Mouse (Mus musculus) heart, embryonic 11.5 days (tissue): ENCODE data around the gene Meis1. TPM values are rescaled to one million over a fixed set of nuclear protein-coding genes. Genes with fewer than 3 reads are reported as not detected.

Experiments used
- ATAC-seq: fragments of 200-750 bp; cut with Nextera tagmentation; replicated peaks from 2 replicates; pipeline ENCODE4 v1.8.0; 2017; ENCODE audit warnings: moderate library complexity; ENCODE audit not compliant: insufficient number of reproducible peaks, low FRiP score, low TSS enrichment
- H3K27ac ChIP-seq: fragments of 300-500 bp; sonication (generic); 2 replicates; pipeline ENCODE4 v1.5.1; 2014; ENCODE audit warnings: mild to moderate bottlenecking, low read depth, low read length
- H3K27me3 ChIP-seq: fragments of 300-500 bp; sonication (generic); 2 replicates; pipeline ENCODE4 v1.6.1; 2014; ENCODE audit warnings: mild to moderate bottlenecking, low read length, mixed read lengths; ENCODE audit not compliant: control insufficient read depth, insufficient read depth
- H3K36me3 ChIP-seq: fragments of 300-500 bp; sonication (generic); 2 replicates; pipeline ENCODE4 v1.6.1; 2014; ENCODE audit warnings: mild to moderate bottlenecking, low read length, moderate library complexity, mixed read lengths; ENCODE audit not compliant: control insufficient read depth, insufficient read depth
- H3K4me1 ChIP-seq: fragments of 300-500 bp; sonication (generic); 2 replicates; pipeline ENCODE4 v1.6.1; 2014; ENCODE audit warnings: low read length; ENCODE audit not compliant: control insufficient read depth, insufficient read depth
- H3K4me2 ChIP-seq: fragments of 300-500 bp; sonication (generic); 2 replicates; pipeline ENCODE4 v1.6.1; 2014; ENCODE audit warnings: mild to moderate bottlenecking, moderate library complexity
- H3K4me3 ChIP-seq: fragments of 300-500 bp; sonication (generic); 2 replicates; pipeline ENCODE4 v1.5.1; 2014; ENCODE audit warnings: low read depth, low read length
- H3K9ac ChIP-seq: fragments of 300-500 bp; sonication (generic); 2 replicates; pipeline ENCODE4 v1.6.1; 2014; ENCODE audit warnings: mild to moderate bottlenecking, low read depth, low read length, moderate library complexity
- H3K9me3 ChIP-seq: fragments of 300-500 bp; sonication (generic); replicated peaks from 2 replicates; pipeline ENCODE4 v1.6.1; 2016; ENCODE audit warnings: low read length; ENCODE audit not compliant: control insufficient read depth
- WGBS: fragments of 180-500 bp; shearing (Covaris S2); extraction: QIAGEN DNeasy Blood & Tissue Kit; methylation state at CpG from one replicate; pipeline ENCODE4 v1.1.7; 2014; ENCODE audit not compliant: insufficient replicate concordance; 5-methylcytosine and 5-hydroxymethylcytosine counted together
- polyA plus RNA-seq: library from polyadenylated mRNA; unstranded; fragments of >200 nt; fragmentation: Nextera tagmentation; extraction: Ambion mirVana; gene quantifications from 2 replicates; pipeline ENCODE4 v1.2.1, GENCODE M21; 2014

Meis1 gene
- polyA plus RNA-seq, 1 experiment from 2014 or later, result 72.8 TPM

- Histone ChIP-seq H3K4me3 (no peak overlapping the region), H3K4me1 (peaks cover 28% of the 10 kb centered on the region), H3K9me3 (no peaks in the 10 kb centered on the region), H3K4me2 (no peak overlapping the region), H3K27ac (0 out of 2 replicates have a peak overlapping the region, but pooled peaks have one; percentile 35), H3K36me3 (no peaks in the 10 kb centered on the region), H3K27me3 (no peaks in the 10 kb centered on the region), H3K9ac (no peak overlapping the region)
- ATAC-seq, result no peak
- WGBS, result 60% methylated on average over 4 of the region's 4 CpGs
These were observed 77.9 kb downstream of the Meis1 start for GRCm38 (mm10) chr11:18940916-18941315.

DNA sequence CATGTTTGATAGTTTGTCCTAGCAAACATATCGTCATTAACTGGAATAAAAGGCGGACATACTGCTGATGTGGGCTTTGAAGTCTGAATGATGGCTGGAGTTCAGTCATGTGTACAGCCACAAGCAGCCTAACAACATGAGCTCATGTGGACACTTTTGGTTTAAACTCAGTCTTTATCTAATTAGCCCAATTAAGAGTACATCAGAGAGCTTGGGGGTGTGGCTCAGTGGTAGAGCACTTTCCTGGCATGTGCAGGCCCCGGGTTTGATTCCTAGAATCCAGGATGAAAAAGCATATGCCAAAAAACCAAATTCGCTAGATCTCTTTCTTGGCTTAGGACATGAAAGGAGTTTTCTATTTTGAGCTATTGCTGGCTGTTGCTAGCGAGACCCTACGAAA lies 83.9 kb downstream of the Meis1 start:
- Histone ChIP-seq H3K4me2 (no peak overlapping the region), H3K4me1 (peaks cover 26% of the 10 kb centered on the region), H3K9me3 (no peaks in the 10 kb centered on the region), H3K9ac (no peak overlapping the region), H3K27me3 (no peaks in the 10 kb centered on the region), H3K4me3 (no peak overlapping the region), H3K36me3 (peaks cover 2% of the 10 kb centered on the region; the same call in 1 of the 2 replicates), H3K27ac (no peak overlapping the region)
- no peak for ATAC-seq
- 79% methylated on average over 6 of the region's 6 CpGs for WGBS

GRCm38 (mm10) chr11:18931001-18931874 lies 87.5 kb downstream of the Meis1 start:
- Histone ChIP-seq H3K4me2 (no peak overlapping the region), H3K4me1 (peaks cover 33% of the 10 kb centered on the region), H3K4me3 (no peak overlapping the region), H3K9me3 (no peaks in the 10 kb centered on the region), H3K27ac (peak overlapping the region; percentile 10; the same call in 1 of the 2 replicates), H3K9ac (no peak overlapping the region), H3K27me3 (no peaks in the 10 kb centered on the region), H3K36me3 (peaks cover 2% of the 10 kb centered on the region; the same call in 1 of the 2 replicates)
- ATAC-seq, result no peak
- WGBS, result 52% methylated on average over 15 of the region's 15 CpGs

GRCm38 (mm10) chr11:18929779-18930728 lies 88.7 kb downstream of the Meis1 start:
- Histone ChIP-seq H3K27ac (no peak overlapping the region), H3K27me3 (no peaks in the 10 kb centered on the region), H3K9ac (no peak overlapping the region), H3K36me3 (peaks cover 2% of the 10 kb centered on the region; the same call in 1 of the 2 replicates), H3K4me2 (no peak overlapping the region), H3K4me3 (no peak overlapping the region), H3K4me1 (peaks cover 44% of the 10 kb centered on the region), H3K9me3 (no peaks in the 10 kb centered on the region)
- no peak for ATAC-seq
- WGBS, result 83% methylated on average over 17 of the region's 17 CpGs

DNA sequence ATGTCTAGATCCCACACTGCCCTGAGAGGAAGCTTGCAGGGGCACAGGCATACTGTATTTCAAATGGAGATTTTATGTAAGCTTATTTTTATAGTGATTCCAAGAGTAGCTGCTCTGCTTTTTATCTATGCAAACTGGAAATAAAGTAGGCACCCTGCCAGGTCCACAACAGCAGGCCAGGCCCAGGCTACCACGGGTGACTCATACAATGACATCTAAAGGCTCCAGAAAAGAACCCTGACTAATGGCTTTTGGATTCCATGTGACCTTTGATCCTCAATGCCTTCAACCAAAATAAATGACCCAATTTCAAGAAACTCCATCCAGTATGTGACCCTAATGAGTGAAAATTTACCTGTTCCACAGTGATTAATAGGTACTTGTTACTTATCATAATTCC lies 91.4 kb downstream of the Meis1 start:
- Histone ChIP-seq H3K27me3 (no peaks in the 10 kb centered on the region), H3K9me3 (no peaks in the 10 kb centered on the region), H3K36me3 (no peaks in the 10 kb centered on the region), H3K4me1 (peaks cover 47% of the 10 kb centered on the region), H3K9ac (no peak overlapping the region), H3K4me2 (no peak overlapping the region), H3K27ac (0 out of 2 replicates have a peak overlapping the region, but pooled peaks have one; percentile 35), H3K4me3 (no peak overlapping the region)
- no peak for ATAC-seq
- 7% methylated on average over 1 of the region's 1 CpGs for WGBS

- Histone ChIP-seq H3K27me3 (no peaks in the 10 kb centered on the region), H3K4me1 (peaks cover 46% of the 10 kb centered on the region), H3K4me2 (no peak overlapping the region), H3K9me3 (no peaks in the 10 kb centered on the region), H3K36me3 (no peaks in the 10 kb centered on the region), H3K27ac (0 out of 2 replicates have a peak overlapping the region, but pooled peaks have one; percentile 35), H3K9ac (no peak overlapping the region), H3K4me3 (no peak overlapping the region)
- 41% methylated on average over 2 of the region's 2 CpGs for WGBS
- ATAC-seq, result no peak
These were observed 92.0 kb downstream of the Meis1 start for GRCm38 (mm10) chr11:18926798-18927197.

GRCm38 (mm10) chr11:18924583-18925334 lies 94.0 kb downstream of the Meis1 start:
- WGBS, result 73% methylated on average over 2 of the region's 2 CpGs
- Histone ChIP-seq H3K9ac (no peak overlapping the region), H3K9me3 (no peaks in the 10 kb centered on the region), H3K27me3 (no peaks in the 10 kb centered on the region), H3K4me1 (peaks cover 30% of the 10 kb centered on the region), H3K4me3 (no peak overlapping the region), H3K36me3 (peaks cover 11% of the 10 kb centered on the region), H3K27ac (no peak overlapping the region), H3K4me2 (no peak overlapping the region)
- 0 out of 2 replicates have a peak, but pooled peaks have one; percentile 39 for ATAC-seq

- H3K4me1 ChIP-seq, result peaks cover 33% of the 10 kb centered on the region
- H3K36me3 ChIP-seq, result peaks cover 13% of the 10 kb centered on the region
- no peak overlapping the region for H3K4me3 ChIP-seq
- no peaks in the 10 kb centered on the region for H3K9me3 ChIP-seq
- no peaks in the 10 kb centered on the region for H3K27me3 ChIP-seq
- no peak for ATAC-seq
- WGBS, result 79% methylated on average over 5 of the region's 5 CpGs
- no peak overlapping the region for H3K9ac ChIP-seq
- H3K27ac ChIP-seq, result no peak overlapping the region
- H3K4me2 ChIP-seq, result no peak overlapping the region
These were observed 95.5 kb downstream of the Meis1 start for GRCm38 (mm10) chr11:18923274-18923673.
